Mouse (Mus musculus) heart, embryonic 16.5 days (tissue): Measurements from ENCODE around the gene Dlx2. TPM values are rescaled to one million over a fixed set of nuclear protein-coding genes. Genes with fewer than 3 reads are reported as not detected.

Source experiments
- ATAC-seq: fragments of 200-750 bp; cut with Nextera tagmentation; replicated peaks from 2 replicates; pipeline ENCODE4 v1.8.0; 2017; ENCODE audit warnings: moderate number of reproducible peaks; ENCODE audit not compliant: insufficient read depth, low FRiP score; ENCODE audit errors: extremely low read depth
- H3K27ac ChIP-seq: fragments of 300-500 bp; sonication (generic); 2 replicates; pipeline ENCODE4 v1.5.1; 2014; ENCODE audit warnings: mild to moderate bottlenecking, low read length, control low read depth, moderate library complexity
- H3K27me3 ChIP-seq: fragments of 300-500 bp; sonication (generic); 2 replicates; pipeline ENCODE4 v1.6.1; 2014; ENCODE audit warnings: low read length, mixed read lengths; ENCODE audit not compliant: control insufficient read depth, insufficient read depth
- H3K36me3 ChIP-seq: fragments of 300-500 bp; sonication (generic); 2 replicates; pipeline ENCODE4 v1.6.1; 2014; ENCODE audit not compliant: control insufficient read depth, insufficient read depth
- H3K4me1 ChIP-seq: fragments of 300-500 bp; sonication (generic); 2 replicates; pipeline ENCODE4 v1.6.1; 2014; ENCODE audit warnings: low read length, mixed read lengths; ENCODE audit not compliant: control insufficient read depth, insufficient read depth
- H3K4me2 ChIP-seq: fragments of 300-500 bp; sonication (generic); 2 replicates; pipeline ENCODE4 v1.6.1; 2014; ENCODE audit warnings: low read depth, mild to moderate bottlenecking, control low read depth, low read length
- H3K4me3 ChIP-seq: fragments of 300-500 bp; sonication (generic); 2 replicates; pipeline ENCODE4 v1.5.1; 2014; ENCODE audit warnings: mild to moderate bottlenecking, control low read depth, low read length
- H3K9ac ChIP-seq: fragments of 300-500 bp; sonication (generic); 2 replicates; pipeline ENCODE4 v1.6.1; 2014; ENCODE audit warnings: low read length, control low read depth
- H3K9me3 ChIP-seq: fragments of 300-500 bp; sonication (generic); replicated peaks from 2 replicates; pipeline ENCODE4 v1.6.1; 2016; ENCODE audit warnings: low read length; ENCODE audit not compliant: control insufficient read depth
- whole genome bisulfite sequencing: fragments of 180-500 bp; shearing (Covaris S2); extraction: QIAGEN DNeasy Blood & Tissue Kit; methylation state at CpG from one replicate; pipeline ENCODE4 v1.1.7; 2014; 5-methylcytosine and 5-hydroxymethylcytosine counted together
- polyA plus RNA-seq: library from polyadenylated mRNA; unstranded; fragments of >200 nt; fragmentation: Nextera tagmentation; extraction: Ambion mirVana; gene quantifications from 2 replicates; pipeline ENCODE4 v1.2.1, GENCODE M21; 2015

Gene Dlx2
- polyA plus RNA-seq, 1 experiment from 2014 or later = 0.11 TPM

GRCm38 (mm10) chr2:71524763-71525162 lies 21.8 kb downstream of the Dlx2 start:
- ATAC-seq = no peak
- Histone ChIP-seq H3K9me3 (no peaks in the 10 kb centered on the region), H3K36me3 (no peaks in the 10 kb centered on the region), H3K4me1 (peaks cover 9% of the 10 kb centered on the region), H3K4me3 (no peak overlapping the region), H3K4me2 (no peak overlapping the region), H3K27me3 (peaks cover 78% of the 10 kb centered on the region), H3K9ac (no peak overlapping the region), H3K27ac (no peak overlapping the region)
- 35% methylated on average over 13 of the region's 13 CpGs for whole genome bisulfite sequencing

- Histone ChIP-seq H3K4me3 (no peak overlapping the region), H3K36me3 (no peaks in the 10 kb centered on the region), H3K27ac (0 out of 2 replicates have a peak overlapping the region, but pooled peaks have one; percentile 4), H3K4me2 (no peak overlapping the region), H3K9ac (no peak overlapping the region), H3K9me3 (no peaks in the 10 kb centered on the region), H3K27me3 (peaks cover 64% of the 10 kb centered on the region), H3K4me1 (no peaks in the 10 kb centered on the region)
- WGBS = 37% methylated on average over 4 of the region's 4 CpGs
- ATAC-seq = no peak
Measured at GRCm38 (mm10) chr2:71523431-71523830, 23.1 kb downstream of the Dlx2 start.

- no peak for ATAC-seq
- H3K4me1 ChIP-seq = no peaks in the 10 kb centered on the region
- H3K4me2 ChIP-seq = no peak overlapping the region
- H3K4me3 ChIP-seq = no peak overlapping the region
- no peak overlapping the region for H3K27ac ChIP-seq
- WGBS = 35% methylated on average over 4 of the region's 4 CpGs
- H3K27me3 ChIP-seq = peaks cover 59% of the 10 kb centered on the region
- H3K9me3 ChIP-seq = no peaks in the 10 kb centered on the region
- no peak overlapping the region for H3K9ac ChIP-seq
- no peaks in the 10 kb centered on the region for H3K36me3 ChIP-seq
Measured at GRCm38 (mm10) chr2:71522871-71523270, 23.7 kb downstream of the Dlx2 start.

- Histone ChIP-seq H3K9me3 (no peaks in the 10 kb centered on the region), H3K9ac (no peak overlapping the region), H3K4me3 (no peak overlapping the region), H3K27me3 (peaks cover 10% of the 10 kb centered on the region), H3K4me1 (no peaks in the 10 kb centered on the region), H3K27ac (no peak overlapping the region), H3K4me2 (no peak overlapping the region), H3K36me3 (no peaks in the 10 kb centered on the region)
- WGBS = 85% methylated on average over 8 of the region's 8 CpGs
- no peak for ATAC-seq
Measured at GRCm38 (mm10) chr2:71517466-71518099, 29.0 kb downstream of the Dlx2 start.

- no peaks in the 10 kb centered on the region for H3K4me1 ChIP-seq
- no peak overlapping the region for H3K4me2 ChIP-seq
- H3K36me3 ChIP-seq = 0 out of 2 replicates have a peak, but pooled peaks cover 3% of the 10 kb centered on the region
- no peaks in the 10 kb centered on the region for H3K9me3 ChIP-seq
- no peak overlapping the region for H3K27ac ChIP-seq
- WGBS = 82% methylated on average over 4 of the region's 4 CpGs
- no peak overlapping the region for H3K9ac ChIP-seq
- H3K4me3 ChIP-seq = no peak overlapping the region
- H3K27me3 ChIP-seq = peaks cover 7% of the 10 kb centered on the region
- no peak for ATAC-seq
Measured at GRCm38 (mm10) chr2:71516995-71517394, 29.6 kb downstream of the Dlx2 start.

GRCm38 (mm10) chr2:71512326-71512725 lies 34.2 kb downstream of the Dlx2 start:
- Histone ChIP-seq H3K9ac (no peak overlapping the region), H3K4me2 (no peak overlapping the region), H3K9me3 (no peaks in the 10 kb centered on the region), H3K4me3 (no peak overlapping the region), H3K36me3 (0 out of 2 replicates have a peak, but pooled peaks cover 5% of the 10 kb centered on the region), H3K27ac (no peak overlapping the region), H3K27me3 (no peaks in the 10 kb centered on the region), H3K4me1 (no peaks in the 10 kb centered on the region)
- 80% methylated on average over 9 of the region's 9 CpGs for WGBS
- no peak for ATAC-seq

GRCm38 (mm10) chr2:71511209-71511608 lies 35.3 kb downstream of the Dlx2 start:
- no peak for ATAC-seq
- no peaks in the 10 kb centered on the region for H3K27me3 ChIP-seq
- no peak overlapping the region for H3K27ac ChIP-seq
- no peak overlapping the region for H3K4me2 ChIP-seq
- no peaks in the 10 kb centered on the region for H3K4me1 ChIP-seq
- 0 out of 2 replicates have a peak, but pooled peaks cover 5% of the 10 kb centered on the region for H3K36me3 ChIP-seq
- H3K9ac ChIP-seq = no peak overlapping the region
- no peaks in the 10 kb centered on the region for H3K9me3 ChIP-seq
- no peak overlapping the region for H3K4me3 ChIP-seq
- WGBS = 87% methylated on average over 7 of the region's 7 CpGs

GRCm38 (mm10) chr2:71504852-71505251 lies 41.7 kb downstream of the Dlx2 start:
- no peaks in the 10 kb centered on the region for H3K27me3 ChIP-seq
- no peak overlapping the region for H3K9ac ChIP-seq
- no peaks in the 10 kb centered on the region for H3K36me3 ChIP-seq
- H3K27ac ChIP-seq = no peak overlapping the region
- no peak for ATAC-seq
- no peak overlapping the region for H3K4me3 ChIP-seq
- no peaks in the 10 kb centered on the region for H3K9me3 ChIP-seq
- 68% methylated on average over 9 of the region's 9 CpGs for WGBS
- H3K4me1 ChIP-seq = no peaks in the 10 kb centered on the region
- no peak overlapping the region for H3K4me2 ChIP-seq

- ATAC-seq = no peak
- 70% methylated on average over 16 of the region's 16 CpGs for WGBS
Measured at GRCm38 (mm10) chr2:71499276-71500230, 47.0 kb downstream of the Dlx2 start.

More at GRCm38 (mm10) chr2:71499276-71500230, 47.0 kb downstream of the Dlx2 start:
- Histone ChIP-seq H3K4me2 (no peak overlapping the region), H3K4me3 (no peak overlapping the region), H3K27me3 (no peaks in the 10 kb centered on the region), H3K9me3 (no peaks in the 10 kb centered on the region), H3K9ac (no peak overlapping the region), H3K36me3 (no peaks in the 10 kb centered on the region), H3K27ac (no peak overlapping the region), H3K4me1 (no peaks in the 10 kb centered on the region)
